Mouse (Mus musculus) erythroblast, adult 5-6 weeks (primary cell): ENCODE measurements around the gene Cwf19l1. TPM values are rescaled to one million over a fixed set of nuclear protein-coding genes. Genes with fewer than 3 reads are reported as not detected.
A peak's percentile ranks its signal among the peaks of the same experiment; 100 is the strongest.

ENCODE experiments used
- ATAC-seq: replicated peaks from 2 replicates; pipeline ENCODE4 v1.8.0; 2016; ENCODE audit warnings: moderate number of reproducible peaks, mild to moderate bottlenecking, moderate TSS enrichment, inconsistent platforms; ENCODE audit not compliant: poor library complexity, low FRiP score, severe bottlenecking
- total RNA-seq, 2 experiments: library from RNA; stranded (forward) in 1 of 2; stranded (reverse) in 1 of 2; fragments of 150-400 nt in 1 of 2; fragments of 200-764, 138-1000 nt in 1 of 2; gene quantifications; 2 replicates each; pipeline versions ENCODE4 v1.2.3 to v1.2.4; 2015 to 2017; ENCODE audit warnings: low replicate concordance in 2 of 2

Gene Cwf19l1
- 16.7 and 22.1 TPM in 2 replicates for total RNA-seq (2015; ENCODE audit: low replicate concordance)
- 4.3 and 8.2 TPM in 2 replicates for total RNA-seq (2017; ENCODE audit: low replicate concordance)

- peak; percentile 95 for ATAC-seq
Measured at GRCm38 (mm10) chr19:44135072-44135959, at the start of gene Cwf19l1. Gene Cwf19l1, minus strand, starts transcription at chr19:44135876.

GRCm38 (mm10) chr19:44183968-44184367 lies 48.3 kb upstream of the Cwf19l1 start:
- no peak for ATAC-seq

- ATAC-seq = no peak
Measured at GRCm38 (mm10) chr19:44180502-44180901, 44.8 kb upstream of the Cwf19l1 start.

- no peak for ATAC-seq
Measured at GRCm38 (mm10) chr19:44176741-44177140, 41.1 kb upstream of the Cwf19l1 start.

- no peak for ATAC-seq
Measured at GRCm38 (mm10) chr19:44174835-44175234, 39.2 kb upstream of the Cwf19l1 start.

- ATAC-seq = peak; percentile 79
Measured at GRCm38 (mm10) chr19:44161515-44161914, 25.8 kb upstream of the Cwf19l1 start.

- no peak for ATAC-seq
Measured at GRCm38 (mm10) chr19:44159386-44159785, 23.7 kb upstream of the Cwf19l1 start.

GRCm38 (mm10) chr19:44157005-44157404 lies 21.3 kb upstream of the Cwf19l1 start:
- ATAC-seq = no peak

- no peak for ATAC-seq
Measured at GRCm38 (mm10) chr19:44153781-44154180, 18.1 kb upstream of the Cwf19l1 start.

GRCm38 (mm10) chr19:44148991-44149390 lies 13.3 kb upstream of the Cwf19l1 start:
- no peak for ATAC-seq

- no peak for ATAC-seq
Measured at GRCm38 (mm10) chr19:44148345-44148744, 12.7 kb upstream of the Cwf19l1 start.

- ATAC-seq = no peak
Measured at GRCm38 (mm10) chr19:44146951-44147350, 11.3 kb upstream of the Cwf19l1 start.

GRCm38 (mm10) chr19:44146568-44146879 lies 10.8 kb upstream of the Cwf19l1 start:
- ATAC-seq = no peak

- peak; percentile 96 for ATAC-seq
Measured at GRCm38 (mm10) chr19:44145702-44146567, 10.3 kb upstream of the Cwf19l1 start, which contains the start of gene Bloc1s2. Gene Bloc1s2, minus strand, starts transcription at chr19:44146446.

- ATAC-seq = no peak
Measured at GRCm38 (mm10) chr19:44144366-44144765, 8.7 kb upstream of the Cwf19l1 start.

- 0 out of 2 replicates have a peak, but pooled peaks have one; percentile 30 for ATAC-seq
Measured at GRCm38 (mm10) chr19:44135960-44136485, 347 bp upstream of the Cwf19l1 start.

GRCm38 (mm10) chr19:44132917-44133316 lies 2.8 kb downstream of the Cwf19l1 start:
- ATAC-seq = no peak

- ATAC-seq = no peak
Measured at GRCm38 (mm10) chr19:44128560-44128959, 7.1 kb downstream of the Cwf19l1 start.

GRCm38 (mm10) chr19:44127729-44128497 lies 7.8 kb downstream of the Cwf19l1 start:
- no peak for ATAC-seq

- no peak for ATAC-seq
Measured at GRCm38 (mm10) chr19:44121137-44121536, 14.5 kb downstream of the Cwf19l1 start.
